Mouse (Mus musculus) lung, postnatal 0 days (tissue): ENCODE data around the gene Ndufs7.

Experiments used
- CTCF ChIP-seq: IDR thresholded peaks from 2 replicates; pipeline ENCODE4 v1.5.1; 2016; ENCODE audit warnings: antibody characterized with exemption, mild to moderate bottlenecking
- EP300 ChIP-seq: IDR thresholded peaks from 2 replicates; pipeline ENCODE4 v1.6.1; 2016; ENCODE audit warnings: antibody characterized with exemption, mild to moderate bottlenecking, control low read depth

GRCm38 (mm10) chr10:80276238-80276637, 27.3 kb downstream of the Ndufs7 start:
- TF ChIP-seq CTCF (no peak), EP300 (no peak)
